Mouse (Mus musculus): ENCODE results near the gene Pdcl2.
A peak's percentile ranks its signal among the peaks of the same experiment; 100 is the strongest.

The Pdcl2 gene

DNA sequence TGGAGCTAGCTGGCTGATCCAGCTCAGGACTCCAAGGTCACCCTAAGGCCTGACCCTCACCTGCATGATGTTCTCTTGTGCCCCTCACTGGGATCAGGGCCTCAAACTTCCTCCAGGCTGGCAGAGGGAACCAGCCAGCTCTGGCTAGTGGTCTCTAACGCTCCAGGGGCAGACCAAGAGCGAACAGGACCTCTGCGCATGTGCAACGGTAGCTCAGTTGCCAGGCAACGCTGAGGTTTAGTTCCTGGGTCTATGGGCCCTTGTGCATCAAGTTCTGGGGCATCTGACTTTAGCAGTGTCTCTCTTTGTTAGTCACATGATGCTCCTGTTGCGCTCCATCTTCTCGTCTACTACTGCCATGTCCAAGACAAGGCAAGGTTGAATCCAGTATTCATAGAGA is at the start of gene Pdcl2:
Pdcl2 (minus strand) TSS at position 204 of the 400 bp plus-strand sequence.
- DNase-seq: no peak

- DNase-seq: no peak
Measured at GRCm38 (mm10) chr5:76379216-76379615, 48.3 kb upstream of the Pdcl2 start.

GRCm38 (mm10) chr5:76369215-76369840 is 38.4 kb upstream of the Pdcl2 start:
- no peak for DNase-seq

DNA sequence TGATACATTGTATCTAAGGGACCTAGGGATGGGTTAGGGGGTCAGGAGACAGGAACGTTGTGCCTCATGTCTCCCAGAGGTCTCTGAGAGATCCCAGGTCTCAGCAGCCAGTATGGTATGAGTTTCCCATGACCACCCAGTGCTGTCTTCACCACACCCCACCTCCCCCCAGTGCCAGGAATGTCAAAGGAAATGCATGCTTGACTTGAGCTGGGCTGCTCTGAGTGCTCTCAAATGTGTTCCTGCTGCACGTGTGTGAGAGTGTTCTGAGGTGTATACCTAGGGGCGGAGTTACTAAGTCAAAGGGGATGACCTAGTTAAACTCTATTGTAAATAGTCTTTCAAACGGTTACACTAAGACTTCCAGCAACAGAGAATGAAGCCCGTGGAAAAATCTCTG is 34.5 kb upstream of the Pdcl2 start:
- no peak for DNase-seq

GRCm38 (mm10) chr5:76363453-76364104 is 32.6 kb upstream of the Pdcl2 start, which contains the start of gene Nmu:
TSS of gene Nmu (minus strand) at chr5:76363788.
- DNase-seq: no peak

DNA sequence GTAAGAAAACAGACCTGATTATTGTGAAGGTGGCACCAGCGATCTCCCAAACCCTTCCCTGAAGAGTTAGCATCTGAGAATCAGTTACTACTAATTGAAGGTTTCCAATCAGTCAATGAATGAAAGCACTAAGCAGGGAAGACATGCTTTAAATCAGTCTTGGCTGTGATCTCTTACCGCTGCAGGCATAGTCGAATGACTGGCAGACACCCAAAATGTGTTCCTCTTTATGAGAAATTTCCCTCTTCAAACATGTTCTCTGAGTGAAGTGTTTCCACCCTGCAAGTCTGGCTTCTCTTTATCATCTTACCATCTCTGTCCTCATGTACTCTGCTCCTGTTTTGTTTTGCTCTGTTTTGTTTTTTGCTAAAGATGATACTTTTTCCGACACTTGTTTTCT is 29.8 kb upstream of the Pdcl2 start:
- no peak for DNase-seq

DNA sequence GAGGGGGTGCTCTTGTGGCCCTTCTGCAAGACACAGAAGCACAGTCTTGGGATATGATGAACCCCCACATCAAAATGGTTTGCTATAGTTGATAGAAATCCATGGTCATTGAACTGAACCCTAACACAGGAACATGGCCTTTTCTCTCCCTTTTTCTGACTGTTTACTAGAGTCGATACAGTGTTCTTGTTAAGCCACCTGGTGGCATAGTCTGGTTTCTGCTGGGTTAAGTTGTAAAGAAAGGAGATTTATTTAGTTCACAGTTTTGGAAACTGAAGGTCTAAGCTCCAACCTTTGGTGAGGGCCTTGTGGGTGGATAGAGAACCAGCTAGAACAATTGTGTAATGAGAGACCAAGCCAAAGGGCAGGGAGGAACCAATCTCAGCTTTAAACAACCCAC is 29.1 kb upstream of the Pdcl2 start:
- no peak for DNase-seq

DNA sequence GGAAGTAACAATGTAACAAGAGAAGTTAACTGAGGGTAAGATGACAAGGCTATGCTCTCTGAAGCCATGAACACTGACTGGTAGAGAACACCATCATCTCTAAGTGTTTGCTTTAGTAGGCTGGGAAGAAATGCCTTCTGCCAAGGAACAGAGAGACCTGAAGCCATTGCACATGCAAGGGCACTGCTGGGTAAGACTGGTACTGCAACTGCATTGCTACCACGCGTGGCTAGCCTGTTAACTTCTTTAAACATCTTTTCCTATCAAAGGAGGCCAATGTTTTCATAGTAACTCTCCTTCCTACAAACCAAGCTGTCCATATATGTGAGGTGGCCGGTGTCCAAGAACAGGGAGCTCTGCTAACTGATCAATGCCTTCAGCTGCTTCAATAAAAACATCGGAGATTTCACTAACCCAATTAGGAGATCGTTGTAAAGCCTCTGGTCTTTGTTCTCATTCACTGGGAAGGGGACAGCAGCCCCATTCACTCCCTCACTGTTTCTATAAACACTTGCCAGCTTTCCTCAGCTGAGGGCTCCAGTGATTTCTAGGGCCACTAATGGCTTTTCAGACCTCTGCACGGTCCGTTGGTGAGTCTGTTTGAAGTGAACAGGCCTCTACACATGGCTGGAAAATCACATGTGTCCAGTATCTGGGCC is 21.1 kb upstream of the Pdcl2 start:
- DNase-seq: no peak

- DNase-seq: no peak
Measured at GRCm38 (mm10) chr5:76351537-76351936, 20.6 kb upstream of the Pdcl2 start.

DNA sequence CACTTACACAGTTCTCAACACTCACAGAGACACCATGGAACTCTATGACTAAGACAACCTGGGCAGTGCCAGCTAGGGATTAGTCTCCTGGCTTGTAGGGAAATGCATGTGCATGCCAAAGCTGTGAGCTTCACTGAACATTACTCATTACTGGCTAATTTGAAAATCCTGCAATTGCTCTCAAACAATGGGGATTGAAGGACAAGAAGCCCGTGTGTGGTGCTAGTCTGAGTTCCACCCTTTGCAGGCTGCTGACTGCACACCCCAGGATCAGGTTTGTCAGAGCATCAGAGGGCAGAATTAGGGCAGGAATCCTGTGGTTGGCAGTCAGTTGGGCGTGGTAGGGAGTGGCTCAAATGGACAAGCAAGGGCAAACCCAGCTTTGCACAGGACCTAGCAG is 15.2 kb upstream of the Pdcl2 start:
- DNase-seq: no peak

GRCm38 (mm10) chr5:76340931-76341330 is 10.0 kb upstream of the Pdcl2 start:
- DNase-seq: no peak

GRCm38 (mm10) chr5:76337100-76337499 is 6.1 kb upstream of the Pdcl2 start:
- DNase-seq: no peak

- no peak for DNase-seq
Measured at GRCm38 (mm10) chr5:76333833-76334232, 2.9 kb upstream of the Pdcl2 start.

- DNase-seq: no peak
Measured at GRCm38 (mm10) chr5:76327296-76327695, 3.7 kb downstream of the Pdcl2 start.

DNA sequence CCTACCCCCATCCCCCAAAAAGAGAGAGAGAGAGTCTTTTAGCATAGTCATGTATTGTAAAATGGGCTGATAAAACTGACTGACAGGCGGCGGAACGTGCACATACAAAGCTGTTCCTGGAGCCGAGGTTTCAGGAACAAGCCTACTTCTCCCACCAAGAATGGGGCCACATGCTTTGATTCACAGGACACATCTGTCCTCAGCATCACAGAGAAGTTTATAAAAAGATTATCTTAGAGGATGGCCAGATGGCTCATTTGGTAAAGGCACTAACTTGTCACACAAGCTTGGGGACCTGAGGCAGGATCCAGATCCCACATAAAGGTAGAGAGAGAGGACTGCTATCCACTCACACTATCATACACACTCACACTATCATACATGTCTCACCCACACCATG is 5.8 kb downstream of the Pdcl2 start:
- no peak for DNase-seq

- DNase-seq: no peak
Measured at GRCm38 (mm10) chr5:76321249-76322196, 9.4 kb downstream of the Pdcl2 start.

DNA sequence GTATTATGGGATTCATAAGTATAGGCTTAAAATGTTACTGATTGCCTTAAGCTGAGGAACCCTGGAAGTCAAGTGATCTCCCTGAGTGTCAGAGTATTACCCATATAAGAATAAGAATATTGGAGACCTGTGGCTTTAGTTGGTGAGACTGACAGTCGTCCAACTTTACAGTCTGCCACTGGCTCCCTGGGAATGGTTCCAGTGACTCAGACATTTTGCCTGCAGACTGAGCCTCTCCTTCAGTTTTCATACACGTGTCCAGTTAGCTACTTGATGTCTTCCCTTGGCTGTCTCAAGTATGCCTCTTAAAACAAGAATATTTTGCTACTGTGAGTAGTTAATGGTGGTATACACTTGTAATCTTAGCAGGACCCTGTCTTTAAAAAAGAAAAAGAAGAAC is 22.8 kb downstream of the Pdcl2 start:
- DNase-seq: no peak

GRCm38 (mm10) chr5:76306261-76306660 is 24.7 kb downstream of the Pdcl2 start:
- no peak for DNase-seq

DNA sequence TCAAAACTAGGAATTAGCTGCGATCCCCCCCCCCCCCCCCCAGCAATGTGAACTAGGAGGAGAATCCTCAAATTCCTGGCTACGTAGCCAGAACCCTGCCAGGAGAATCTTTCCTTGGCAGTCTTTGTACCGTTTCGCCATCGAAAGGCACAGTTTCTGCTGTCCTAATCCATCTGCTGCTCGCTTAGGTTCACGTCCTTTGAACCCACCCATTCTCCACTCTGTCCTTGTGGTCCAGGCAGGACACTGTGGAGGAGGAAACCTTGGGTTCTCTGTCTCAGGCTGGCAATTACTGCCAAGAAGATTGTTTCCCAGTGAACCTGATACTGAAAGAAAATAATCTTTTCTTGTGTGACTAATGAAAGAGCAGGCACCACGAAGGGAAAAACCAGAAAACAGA is 25.3 kb downstream of the Pdcl2 start:
- no peak for DNase-seq

DNA sequence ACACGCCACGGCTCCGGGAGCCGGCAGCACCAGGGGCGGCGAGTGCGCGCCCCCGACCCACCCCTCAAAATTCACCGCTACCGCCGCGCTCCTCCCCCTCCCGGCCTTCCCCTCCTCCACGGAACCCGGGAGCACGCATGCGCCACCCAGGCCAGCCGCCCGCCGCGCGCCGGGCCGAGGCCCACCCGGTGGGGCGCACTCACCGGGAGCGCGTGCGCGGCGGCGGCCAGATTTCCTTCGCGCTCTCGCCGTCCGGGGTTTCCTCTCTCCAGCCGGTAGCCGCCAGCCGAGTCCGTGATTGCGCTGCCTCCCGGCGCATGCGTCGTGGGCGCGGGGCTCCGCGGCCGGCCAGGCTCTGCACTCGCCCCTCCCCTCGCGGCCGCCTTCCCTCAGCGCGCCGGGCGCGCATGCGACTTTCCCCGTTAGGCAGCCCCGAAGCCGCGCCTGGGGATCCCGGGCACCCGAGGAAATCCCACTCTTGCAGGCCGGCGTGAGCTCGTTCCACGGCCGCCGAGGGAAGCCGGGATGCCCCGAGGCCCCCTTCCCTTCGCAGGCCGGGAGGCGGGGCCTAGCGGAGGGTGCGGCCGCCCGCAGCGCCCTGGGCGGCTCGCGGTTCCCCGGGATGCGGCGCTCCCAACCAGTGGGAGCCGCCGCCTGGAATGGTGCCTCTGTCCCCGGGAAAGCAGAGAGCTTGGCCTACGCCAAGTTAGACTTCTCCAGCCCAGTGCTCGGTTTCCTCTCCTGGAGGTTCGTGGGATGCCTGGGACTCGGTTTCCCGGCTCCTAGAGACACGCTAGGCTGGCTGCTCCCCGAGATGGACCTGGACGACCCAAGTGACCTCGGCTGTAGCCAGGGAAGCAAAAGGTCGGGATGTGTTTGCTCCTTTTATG is 26.3 kb downstream of the Pdcl2 start, which contains the start of gene Clock:
Clock (minus strand) TSS at position 341 of the 890 bp plus-strand sequence.
- peak; percentile 94 for DNase-seq

- peak; percentile 87 for DNase-seq
Measured at GRCm38 (mm10) chr5:76303745-76304451, 27.1 kb downstream of the Pdcl2 start.
